Mouse (Mus musculus) forebrain, postnatal 0 days (tissue): ENCODE measurements at regions not wholly inside any gene's neighbourhood (a gene's known extent, or its start where the extent isn't known, plus 50 kb on each side); places are given as distances from the start of the nearest gene placed in this dataset.

Experiments
- ATAC-seq: fragments of 200-750 bp; cut with Nextera tagmentation; 2 replicates; pipeline ENCODE4 v1.8.0; 2017; ENCODE audit warnings: mild to moderate bottlenecking, moderate library complexity
- DNase-seq: peaks from one replicate; pipeline ENCODE4 v3.0.0-alpha.2; 2015
- H3K27ac ChIP-seq: fragments of 300-500 bp; sonication (generic); 2 replicates; pipeline ENCODE4 v1.5.1; 2014; ENCODE audit warnings: low read depth, mild to moderate bottlenecking, antibody characterized with exemption, low read length, moderate library complexity, mixed read lengths
- H3K27me3 ChIP-seq: fragments of 300-500 bp; sonication (generic); 2 replicates; pipeline ENCODE4 v1.6.1; 2014; ENCODE audit warnings: mild to moderate bottlenecking, low read length, mixed read lengths; ENCODE audit not compliant: insufficient read depth
- H3K36me3 ChIP-seq: fragments of 300-500 bp; sonication (generic); 2 replicates; pipeline ENCODE4 v1.6.1; 2014; ENCODE audit warnings: mild to moderate bottlenecking, moderate library complexity; ENCODE audit not compliant: insufficient read depth
- H3K4me1 ChIP-seq: fragments of 300-500 bp; sonication (generic); 2 replicates; pipeline ENCODE4 v1.6.1; 2014; ENCODE audit warnings: antibody characterized with exemption; ENCODE audit not compliant: insufficient read depth
- H3K4me2 ChIP-seq: fragments of 300-500 bp; sonication (generic); 2 replicates; pipeline ENCODE4 v1.6.1; 2014; ENCODE audit warnings: low read depth, mild to moderate bottlenecking, moderate library complexity
- H3K4me3 ChIP-seq: fragments of 300-500 bp; sonication (generic); 2 replicates; pipeline ENCODE4 v1.5.1; 2014; ENCODE audit warnings: low read depth, low read length, mixed read lengths
- H3K9ac ChIP-seq: fragments of 300-500 bp; sonication (generic); 2 replicates; pipeline ENCODE4 v1.6.1; 2014; ENCODE audit warnings: mild to moderate bottlenecking
- H3K9me3 ChIP-seq: fragments of 300-500 bp; sonication (generic); 2 replicates; pipeline ENCODE4 v1.6.1; 2016; ENCODE audit warnings: low read length
- CTCF ChIP-seq: sonication (generic); IDR thresholded peaks from 2 replicates; pipeline ENCODE4 v1.5.1; 2016; ENCODE audit warnings: antibody characterized with exemption, control low read depth, low read depth
- WGBS: fragments of 180-500 bp; shearing (Covaris S2); extraction: QIAGEN DNeasy Blood & Tissue Kit; methylation state at CpG from one replicate; pipeline ENCODE4 v1.1.7; 2014; 5-methylcytosine and 5-hydroxymethylcytosine counted together

DNA sequence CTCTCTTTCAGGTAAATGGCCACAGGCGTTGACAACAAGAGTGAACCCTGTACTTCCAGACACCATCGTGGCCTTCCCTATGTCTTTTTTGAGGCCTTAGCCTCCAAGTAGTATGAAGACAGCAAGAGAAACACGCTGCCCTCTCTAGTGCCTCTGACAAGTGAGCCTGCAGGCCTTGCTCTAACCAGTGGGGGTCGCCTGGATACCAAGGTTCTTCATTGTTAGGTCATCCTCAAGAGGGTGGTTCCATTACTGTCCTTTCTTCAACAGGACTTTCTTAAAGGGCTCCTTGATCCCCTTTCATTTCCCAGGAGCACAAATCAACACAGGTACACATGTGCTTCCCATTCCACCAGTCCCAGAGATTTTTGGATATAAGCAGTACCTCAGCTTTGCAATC lies 688.9 kb downstream of the Basp1 start:
- Histone ChIP-seq H3K36me3 (no peaks in the 10 kb centered on the region), H3K4me1 (no peaks in the 10 kb centered on the region), H3K27ac (no peak overlapping the region), H3K9ac (no peak overlapping the region), H3K4me3 (no peak overlapping the region), H3K4me2 (no peak overlapping the region), H3K9me3 (no peaks in the 10 kb centered on the region), H3K27me3 (no peaks in the 10 kb centered on the region)
- peak; percentile 65 for TF ChIP-seq CTCF
- ATAC-seq (peak; percentile 85), DNase-seq (peak; percentile 42)
- WGBS, result 45% methylated on average over 4 of the region's 4 CpGs

DNA sequence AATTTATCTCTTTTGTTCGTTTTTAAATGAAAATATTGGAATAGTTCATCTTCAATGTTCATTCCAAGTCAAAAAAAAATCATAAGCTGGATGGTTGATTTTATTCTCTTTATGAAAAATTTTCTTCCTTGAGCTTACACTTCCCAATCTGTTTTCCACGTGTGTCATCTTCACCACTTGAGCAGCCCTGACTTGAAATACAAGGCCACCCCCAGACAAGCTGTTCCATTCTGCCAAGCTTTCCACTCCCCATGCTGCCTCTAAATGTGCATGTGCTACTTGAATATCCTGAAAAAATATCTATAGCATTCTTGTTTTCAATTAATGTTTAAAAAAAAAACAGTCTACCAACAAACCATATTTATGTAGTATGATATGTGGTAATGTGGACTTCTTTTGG lies 693.2 kb downstream of the Basp1 start:
- ATAC-seq, result no peak
- no peak for DNase-seq
- 54% methylated on average over 2 of the region's 2 CpGs for WGBS
- H3K4me2 ChIP-seq, result no peak overlapping the region
- H3K9ac ChIP-seq, result no peak overlapping the region
- no peaks in the 10 kb centered on the region for H3K27me3 ChIP-seq
- no peaks in the 10 kb centered on the region for H3K4me1 ChIP-seq
- H3K4me3 ChIP-seq, result no peak overlapping the region
- no peak for TF ChIP-seq CTCF
- no peaks in the 10 kb centered on the region for H3K9me3 ChIP-seq
- H3K27ac ChIP-seq, result no peak overlapping the region
- H3K36me3 ChIP-seq, result no peaks in the 10 kb centered on the region

DNA sequence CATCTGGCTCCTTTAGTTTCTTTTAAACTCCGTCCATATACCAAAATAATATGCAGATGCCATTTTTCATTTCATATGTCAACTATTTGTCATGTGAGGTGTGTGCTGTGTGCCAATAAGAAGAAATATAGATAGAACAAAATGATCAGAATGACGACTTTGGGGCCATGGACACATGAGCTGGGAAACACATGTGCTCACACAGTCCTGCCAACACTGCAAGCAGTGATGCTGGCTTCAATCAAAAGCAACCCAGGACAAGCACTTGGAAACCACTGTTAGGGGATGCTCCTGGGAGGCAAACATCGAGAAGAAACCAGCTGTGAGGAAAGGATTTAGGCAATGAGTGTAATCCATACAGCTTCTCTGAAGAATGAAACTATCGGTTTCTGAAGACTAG lies 731.4 kb downstream of the Basp1 start:
- WGBS, result 74% methylated on average over 4 of the region's 4 CpGs
- no peak overlapping the region for H3K4me2 ChIP-seq
- no peaks in the 10 kb centered on the region for H3K36me3 ChIP-seq
- no peaks in the 10 kb centered on the region for H3K9me3 ChIP-seq
- DNase-seq (no peak), ATAC-seq (no peak)
- H3K27ac ChIP-seq, result no peak overlapping the region
- no peak overlapping the region for H3K9ac ChIP-seq
- H3K4me1 ChIP-seq, result no peaks in the 10 kb centered on the region
- TF ChIP-seq CTCF, result no peak
- H3K27me3 ChIP-seq, result no peaks in the 10 kb centered on the region
- no peak overlapping the region for H3K4me3 ChIP-seq

DNA sequence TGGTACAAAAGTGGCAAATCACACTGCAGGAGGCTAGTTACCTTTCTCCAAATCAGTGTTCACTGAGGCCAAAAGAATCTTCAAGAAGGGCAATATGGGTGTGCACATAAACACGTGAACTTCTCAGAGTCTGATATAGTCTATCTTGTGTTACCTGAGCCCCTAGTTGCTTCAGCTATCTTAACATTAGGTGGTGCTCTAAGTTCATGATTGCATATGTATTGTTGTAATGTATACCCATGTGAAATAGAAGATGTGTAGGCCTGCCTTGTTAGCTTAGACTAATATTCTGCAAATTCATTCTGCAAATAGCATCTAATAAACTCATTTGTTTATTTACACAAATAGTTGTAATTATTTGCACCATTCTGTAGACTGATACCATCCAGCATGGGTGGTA lies 764.6 kb downstream of the Basp1 start:
- Histone ChIP-seq H3K27ac (no peak overlapping the region), H3K27me3 (no peaks in the 10 kb centered on the region), H3K36me3 (no peaks in the 10 kb centered on the region), H3K4me1 (no peaks in the 10 kb centered on the region), H3K9me3 (no peaks in the 10 kb centered on the region), H3K4me3 (no peak overlapping the region), H3K4me2 (no peak overlapping the region), H3K9ac (no peak overlapping the region)
- peak; percentile 87 for ATAC-seq
- WGBS, result 60% methylated on average over 1 of the region's 1 CpGs
- peak; percentile 53 for DNase-seq
- TF ChIP-seq CTCF, result peak; percentile 74

DNA sequence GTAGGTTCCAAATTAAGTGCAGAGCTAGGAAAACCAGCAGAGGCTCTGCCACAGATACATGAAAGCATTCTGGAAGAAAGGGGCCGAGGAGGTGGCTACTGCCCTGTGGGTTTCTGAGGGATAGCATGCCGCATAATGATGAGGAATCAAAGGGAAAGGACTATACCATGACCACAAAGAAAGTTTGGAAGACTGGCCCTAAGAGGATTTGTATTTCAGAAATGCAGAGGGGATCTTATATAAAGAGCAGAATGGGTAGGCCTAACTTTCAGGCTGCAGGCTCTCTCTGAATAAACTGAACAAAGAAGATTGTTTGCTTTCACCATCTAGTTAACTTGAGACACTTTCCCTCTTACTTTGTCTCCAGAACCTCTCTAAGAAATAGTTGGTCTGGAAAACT lies 777.9 kb downstream of the Basp1 start:
- H3K27ac ChIP-seq, result no peak overlapping the region
- no peak for TF ChIP-seq CTCF
- no peak for DNase-seq
- H3K9me3 ChIP-seq, result no peaks in the 10 kb centered on the region
- H3K4me2 ChIP-seq, result no peak overlapping the region
- no peak overlapping the region for H3K4me3 ChIP-seq
- no peak overlapping the region for H3K9ac ChIP-seq
- ATAC-seq, result no peak
- WGBS, result 36% methylated on average over 2 of the region's 2 CpGs
- H3K36me3 ChIP-seq, result no peaks in the 10 kb centered on the region
- no peaks in the 10 kb centered on the region for H3K27me3 ChIP-seq
- no peaks in the 10 kb centered on the region for H3K4me1 ChIP-seq

DNA sequence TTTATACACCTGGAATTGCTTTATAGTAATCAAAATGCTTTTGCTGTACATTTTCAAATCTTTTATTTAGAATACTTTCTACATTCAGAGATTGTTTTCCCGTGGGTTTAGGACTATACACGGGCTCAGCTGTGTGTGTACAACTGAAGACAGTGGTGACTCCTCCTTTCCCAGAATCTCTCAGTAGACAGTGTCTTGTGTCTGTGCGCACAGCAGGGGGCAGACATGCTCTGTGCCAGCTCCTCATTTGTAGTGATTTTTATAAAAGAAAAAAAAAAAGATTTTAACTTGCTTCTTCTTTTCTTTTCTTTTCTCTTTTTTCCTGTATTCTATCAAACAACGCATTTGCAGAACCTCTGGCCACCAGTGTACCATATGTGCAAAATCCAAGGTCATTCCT lies 817.3 kb downstream of the Basp1 start:
- peak; percentile 91 for ATAC-seq
- WGBS, result 35% methylated on average over 4 of the region's 4 CpGs
- Histone ChIP-seq H3K4me3 (no peak overlapping the region), H3K9ac (no peak overlapping the region), H3K27me3 (no peaks in the 10 kb centered on the region), H3K36me3 (no peaks in the 10 kb centered on the region), H3K4me1 (no peaks in the 10 kb centered on the region), H3K27ac (no peak overlapping the region), H3K4me2 (no peak overlapping the region), H3K9me3 (no peaks in the 10 kb centered on the region)
- peak; percentile 82 for DNase-seq
- TF ChIP-seq CTCF, result peak; percentile 84

DNA sequence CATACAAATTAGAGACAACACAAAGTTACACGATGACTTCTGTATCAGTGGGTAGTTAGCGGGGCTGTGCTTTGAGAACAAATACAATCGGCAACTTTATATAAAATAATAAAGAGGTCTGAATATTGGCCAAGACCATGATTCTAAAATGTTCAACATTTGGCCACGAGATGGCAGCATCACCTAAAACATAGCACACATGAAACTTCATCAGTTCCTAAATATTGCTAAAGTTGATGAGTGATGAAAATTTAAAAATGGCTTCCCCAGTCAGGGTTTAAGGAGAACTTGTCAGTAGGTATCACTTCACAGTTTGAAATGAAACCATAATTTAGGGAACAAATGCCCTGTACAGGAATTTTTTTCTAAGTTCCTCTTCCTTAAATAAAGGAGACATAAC lies 824.6 kb downstream of the Basp1 start:
- DNase-seq, result peak; percentile 84

DNA sequence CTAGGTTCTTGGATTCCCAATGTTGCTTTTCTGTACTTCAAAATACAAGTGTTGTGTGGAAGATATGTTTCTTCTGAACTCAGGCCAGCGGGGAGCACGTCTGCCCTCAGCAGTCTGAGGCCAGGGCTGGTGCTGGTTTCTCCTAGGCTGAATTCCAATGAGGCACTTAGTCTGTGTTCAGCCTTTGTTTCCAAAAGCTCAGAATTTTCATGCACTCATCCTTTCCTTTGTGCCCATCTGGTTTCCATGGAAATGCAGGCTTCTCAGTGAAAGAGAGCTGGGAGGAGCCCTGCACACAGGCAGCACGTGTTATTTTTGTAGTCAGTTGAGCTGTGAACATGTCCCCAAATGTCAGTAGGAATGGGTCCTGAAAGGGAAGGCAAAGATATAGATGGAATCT lies 846.6 kb downstream of the Basp1 start:
- ATAC-seq (peak; percentile 98), DNase-seq (peak; percentile 80)
- Histone ChIP-seq H3K9me3 (no peaks in the 10 kb centered on the region), H3K4me2 (0 out of 2 replicates have a peak overlapping the region, but pooled peaks have one; percentile 14), H3K27me3 (no peaks in the 10 kb centered on the region), H3K9ac (no peak overlapping the region), H3K4me1 (no peaks in the 10 kb centered on the region), H3K4me3 (no peak overlapping the region), H3K27ac (peak overlapping the region; percentile 78), H3K36me3 (no peaks in the 10 kb centered on the region)
- no peak for TF ChIP-seq CTCF
- WGBS, result 7% methylated on average over 3 of the region's 3 CpGs

More for the DNA sequence above, 824.6 kb downstream of the Basp1 start:
- ATAC-seq, result no peak
- WGBS, result 25% methylated on average over 4 of the region's 4 CpGs
- no peak overlapping the region for H3K4me3 ChIP-seq
- TF ChIP-seq CTCF, result peak; percentile 76
- no peak overlapping the region for H3K4me2 ChIP-seq
- H3K4me1 ChIP-seq, result no peaks in the 10 kb centered on the region
- H3K27ac ChIP-seq, result no peak overlapping the region
- H3K36me3 ChIP-seq, result no peaks in the 10 kb centered on the region
- H3K27me3 ChIP-seq, result no peaks in the 10 kb centered on the region
- H3K9me3 ChIP-seq, result no peaks in the 10 kb centered on the region
- no peak overlapping the region for H3K9ac ChIP-seq
